Mouse (Mus musculus): Measurements from ENCODE around the gene Vinac1.

DNA sequence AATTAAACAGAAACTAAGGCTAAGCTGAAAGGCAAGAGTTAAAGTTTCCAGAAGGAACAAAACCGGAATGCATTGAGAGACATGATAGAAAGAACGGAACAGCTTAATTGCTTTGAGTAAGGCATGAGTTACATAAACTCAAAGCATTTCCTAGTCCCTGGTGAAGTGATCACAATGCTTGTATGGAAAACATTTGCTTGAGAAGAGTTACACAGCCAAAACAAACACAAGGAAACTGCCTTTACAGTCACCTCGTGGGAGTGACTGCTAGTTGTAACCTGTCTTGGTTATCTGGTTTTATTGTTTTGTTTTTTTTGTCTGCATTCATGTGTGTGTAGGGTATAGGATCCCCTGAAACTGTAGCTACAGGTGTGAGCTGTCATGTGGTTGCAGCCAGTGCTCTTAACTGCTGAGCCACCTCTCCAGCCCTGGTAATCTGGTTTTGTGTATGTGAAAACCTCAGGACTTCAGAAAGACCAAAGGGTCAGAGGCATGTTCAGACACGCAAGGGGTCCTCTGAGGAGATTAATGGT is 4.5 kb upstream of the Vinac1 start:
- TF ChIP-seq CTCF (IDR thresholded peaks at IDR 0.05; ENCODE audit: control insufficient read depth, insufficient read depth, insufficient replicate concordance, low read depth, low read length) (no peak), POLR2A (IDR thresholded peaks at IDR 0.05; ENCODE audit: control insufficient read depth, low read depth, low read length) (no peak)
